18 mouse cellular contexts compared by ENCODE assay signal in the genomic region with DNA sequence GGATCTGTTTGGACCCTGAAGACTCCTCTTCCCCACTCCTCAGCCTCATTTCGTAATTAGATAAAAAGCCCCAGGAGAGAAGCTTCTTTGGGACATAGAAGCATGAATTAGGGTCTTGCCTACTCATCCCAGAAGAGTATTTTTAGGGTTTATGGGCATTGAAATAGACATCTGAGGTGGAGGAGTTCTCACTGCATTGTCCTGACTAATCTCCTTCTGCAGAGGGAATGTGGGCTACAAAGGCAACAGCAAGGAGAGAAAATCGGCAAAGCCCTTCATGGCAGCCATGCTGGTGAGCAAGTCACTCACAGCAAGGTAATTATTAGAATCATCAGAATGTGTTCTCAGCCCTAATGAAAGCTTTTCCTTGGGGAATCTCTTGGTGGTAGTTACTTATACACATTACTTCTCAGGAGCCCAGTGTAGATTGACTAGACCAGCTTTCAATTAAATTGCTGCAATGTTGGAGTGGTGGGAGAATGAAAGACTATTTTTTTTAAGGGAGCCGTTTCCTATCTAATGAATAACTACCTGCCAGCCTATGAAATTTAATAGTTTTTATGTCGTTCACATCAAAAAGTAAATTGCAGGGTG.
DNase-seq lines count a peak whose midpoint lies in the region; ATAC-seq and TF ChIP-seq lines count a peak whose summit lies in the region.
"Had no signal": no experiment of that assay in that cellular context is flagged by ENCODE, and none has a peak within 500 bp of the region (broad histone marks: within the 10 kb centered on the region; RNA-seq: fewer than 3 reads in every experiment).

No protein-coding gene starts in this region.

- DNase-seq in frontal cortex, postnatal 25 days (ENCODE audit: low spot score in 2 of 2), result no peak
- DNase-seq in neural tube, embryonic 10.5 days (ENCODE audit: extremely low spot score, low spot score), result no peak
- DNase-seq in forebrain, postnatal 0 days, result no peak
- DNase-seq: adrenal gland, adult 2 months; adrenal gland, postnatal 25 days; cerebellum, adult 11 months; cerebellum, adult 8-10 months; gastrocnemius, postnatal 14 days; heart, adult 2 months; heart, postnatal 14 days; kidney, adult 18-20 months had no signal

- no peaks in the 10 kb centered on the region for H3K27me3 ChIP-seq in neural tube, embryonic 13.5 days
- no peaks in the 10 kb centered on the region for H3K27me3 ChIP-seq in forebrain, postnatal 0 days (ENCODE audit: insufficient read depth, low read length)
- H3K27me3 ChIP-seq in intestine, postnatal 0 days (replicated peaks; ENCODE audit: control insufficient read depth, insufficient read depth, low read length), result no peaks in the 10 kb centered on the region
- H3K27me3 ChIP-seq: embryonic facial prominence, embryonic 12.5 days; heart, embryonic 15.5 days; hindbrain, embryonic 15.5 days had no signal

- H3K9me3 ChIP-seq in neural tube, embryonic 13.5 days, result no peaks in the 10 kb centered on the region
- H3K9me3 ChIP-seq in forebrain, postnatal 0 days (ENCODE audit: low read length), result no peaks in the 10 kb centered on the region
- no peaks in the 10 kb centered on the region for H3K9me3 ChIP-seq in intestine, postnatal 0 days (ENCODE audit: control insufficient read depth)
- H3K9me3 ChIP-seq: embryonic facial prominence, embryonic 12.5 days; heart, embryonic 15.5 days; hindbrain, embryonic 15.5 days had no signal

- 74% methylated on average over 4 of the region's 4 CpGs for WGBS in neural tube, embryonic 13.5 days
- 66% methylated on average over 4 of the region's 4 CpGs for whole genome bisulfite sequencing in forebrain, postnatal 0 days
- WGBS in intestine, postnatal 0 days, result 84% methylated on average over 4 of the region's 4 CpGs

- no peak overlapping the region for H3K9ac ChIP-seq in neural tube, embryonic 13.5 days
- H3K9ac ChIP-seq in forebrain, postnatal 0 days, result no peak overlapping the region
- H3K9ac ChIP-seq in intestine, postnatal 0 days (ENCODE audit: low read depth, low read length), result no peak overlapping the region
- H3K9ac ChIP-seq: embryonic facial prominence, embryonic 12.5 days; heart, embryonic 15.5 days; hindbrain, embryonic 15.5 days had no signal

- no peaks in the 10 kb centered on the region for H3K36me3 ChIP-seq in neural tube, embryonic 13.5 days
- no peaks in the 10 kb centered on the region for H3K36me3 ChIP-seq in forebrain, postnatal 0 days (ENCODE audit: insufficient read depth)
- no peaks in the 10 kb centered on the region for H3K36me3 ChIP-seq in intestine, postnatal 0 days (ENCODE audit: control insufficient read depth, insufficient read depth)
- H3K36me3 ChIP-seq: embryonic facial prominence, embryonic 12.5 days; heart, embryonic 15.5 days; hindbrain, embryonic 15.5 days had no signal

- no peak overlapping the region for H3K4me3 ChIP-seq in neural tube, embryonic 13.5 days
- H3K4me3 ChIP-seq in forebrain, postnatal 0 days (ENCODE audit: low read depth, low read length), result no peak overlapping the region
- H3K4me3 ChIP-seq in intestine, postnatal 0 days (ENCODE audit: low read depth, low read length), result no peak overlapping the region
- H3K4me3 ChIP-seq: embryonic facial prominence, embryonic 12.5 days; heart, adult 2 months; heart, embryonic 15.5 days; hindbrain, embryonic 15.5 days had no signal

- TF ChIP-seq CTCF in forebrain, postnatal 0 days (IDR thresholded peaks at IDR 0.05; ENCODE audit: low read depth), result no peak
- no peak for TF ChIP-seq CTCF in intestine, postnatal 0 days (IDR thresholded peaks at IDR 0.05; ENCODE audit: low read depth)

- H3K4me1 ChIP-seq in neural tube, embryonic 13.5 days (replicated peaks), result no peaks in the 10 kb centered on the region
- no peaks in the 10 kb centered on the region for H3K4me1 ChIP-seq in forebrain, postnatal 0 days (ENCODE audit: insufficient read depth)
- no peaks in the 10 kb centered on the region for H3K4me1 ChIP-seq in intestine, postnatal 0 days (replicated peaks; ENCODE audit: control insufficient read depth, insufficient read depth, low read length)
- H3K4me1 ChIP-seq: embryonic facial prominence, embryonic 12.5 days; heart, embryonic 15.5 days; hindbrain, embryonic 15.5 days had no signal

- no peak overlapping the region for H3K4me2 ChIP-seq in neural tube, embryonic 13.5 days
- no peak overlapping the region for H3K4me2 ChIP-seq in forebrain, postnatal 0 days (ENCODE audit: low read depth)
- no peak overlapping the region for H3K4me2 ChIP-seq in intestine, postnatal 0 days (replicated peaks; ENCODE audit: low read depth)
- H3K4me2 ChIP-seq: embryonic facial prominence, embryonic 12.5 days; heart, embryonic 11.5 days; heart, embryonic 15.5 days; hindbrain, embryonic 15.5 days had no signal

- H3K27ac ChIP-seq in neural tube, embryonic 13.5 days (replicated peaks), result 0 out of 2 replicates have a peak overlapping the region, but pooled peaks have one; percentile 33
- no peak overlapping the region for H3K27ac ChIP-seq in forebrain, postnatal 0 days (ENCODE audit: low read depth, low read length)
- no peak overlapping the region for H3K27ac ChIP-seq in intestine, postnatal 0 days (ENCODE audit: low read depth, low read length)
- H3K27ac ChIP-seq: embryonic facial prominence, embryonic 12.5 days; heart, adult 2 months; heart, embryonic 15.5 days; hindbrain, embryonic 15.5 days had no signal

- ATAC-seq in frontal cortex, adult (ENCODE audit: low TSS enrichment), result peak; percentile 87
- ATAC-seq in neural tube, embryonic 13.5 days (ENCODE audit: low read depth), result no peak
- peak; percentile 53 for ATAC-seq in forebrain, postnatal 0 days
- ATAC-seq in intestine, postnatal 0 days, result no peak

Comparison
In these comparisons a context has a peak if more than half of its experiments do, and no peak if none do; other contexts are left out.
1. ATAC-seq: peak in frontal cortex, adult (single experiment) and forebrain, postnatal 0 days (single experiment); none in neural tube, embryonic 13.5 days (single experiment) and intestine, postnatal 0 days (single experiment).